Mouse (Mus musculus) embryonic fibroblast, embryonic 13.5 days (primary cell): ENCODE data around the gene Arhgap33.
"Not testable (repeated sequence)": the region's sequence is repeated elsewhere in the genome, so short reads cannot be mapped to it uniquely, and the experiment has no call there.

Experiments
- CTCF ChIP-seq: IDR thresholded peaks from 2 replicates; pipeline ENCODE4 v1.5.1; 2011; ENCODE audit warnings: mild to moderate bottlenecking, control low read depth, low read length, moderate library complexity, borderline replicate concordance; ENCODE audit not compliant: insufficient read depth
- POLR2A ChIP-seq: IDR thresholded peaks from 2 replicates; pipeline ENCODE4 v1.6.1; 2011; ENCODE audit warnings: low read depth, mild to moderate bottlenecking, control low read depth, low read length, moderate library complexity

DNA sequence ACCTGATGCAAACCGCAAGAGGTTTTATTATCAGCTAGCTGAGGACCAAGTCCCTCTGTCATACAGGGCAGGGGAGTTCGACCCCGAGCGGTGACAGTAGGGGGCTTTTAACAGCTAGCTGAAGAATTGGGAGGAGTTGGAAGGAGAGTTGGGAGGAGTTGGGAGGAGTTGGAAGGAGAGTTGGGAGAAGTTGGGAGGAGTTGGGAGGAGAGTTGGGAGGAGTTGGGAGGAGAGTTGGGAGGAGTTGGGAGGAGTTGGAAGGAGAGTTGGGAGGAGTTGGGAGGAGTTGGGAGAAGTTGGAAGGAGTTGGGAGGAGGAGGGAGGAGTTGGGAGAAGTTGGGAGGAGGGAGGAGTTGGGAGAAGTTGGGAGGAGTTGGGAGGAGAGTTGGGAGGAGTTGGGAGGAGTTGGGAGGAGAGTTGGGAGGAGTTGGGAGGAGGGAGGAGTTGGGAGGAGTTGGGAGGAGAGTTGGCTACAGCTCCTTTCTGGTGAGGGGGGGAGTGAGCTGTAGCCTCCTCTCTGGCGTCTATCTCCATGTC lies 39.3 kb downstream of the Arhgap33 start:
- not testable (repeated sequence) for TF ChIP-seq CTCF, POLR2A
